Mouse (Mus musculus) T-helper 2 cell (primary cell): ENCODE results near the gene Cxcl9.
"Not testable (repeated sequence)": the region's sequence is repeated elsewhere in the genome, so short reads cannot be mapped to it uniquely, and the experiment has no call there.

Experiments
- in situ Hi-C: fragments of 300-600 bp; cut with MboI, MseI; formaldehyde crosslinking; loops from one replicate; pipeline ENCODE4 v1.15.1; 2025; ENCODE audit warnings: high pct_unique_total_duplicates

The Cxcl9 gene

DNA sequence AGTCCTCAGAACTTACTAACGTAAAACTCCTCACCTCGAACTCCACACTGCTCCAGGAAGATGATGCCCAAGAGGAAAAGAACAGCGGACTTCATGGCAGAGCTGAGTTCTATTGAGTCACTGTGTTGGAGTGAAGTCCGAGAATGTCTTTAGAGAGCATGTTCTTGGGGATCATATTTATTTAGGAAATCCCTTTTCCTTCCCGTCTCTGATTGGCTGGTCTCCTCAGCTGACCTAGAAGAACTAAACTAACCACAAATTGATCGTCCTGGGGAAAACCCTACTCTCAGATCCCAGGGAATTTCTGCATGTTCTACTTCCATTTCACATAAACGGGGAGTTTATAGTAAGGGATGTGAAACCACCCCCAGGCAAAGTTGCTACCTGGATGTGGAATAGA lies at the start of gene Cxcl9:
Gene Cxcl9, minus strand, starts transcription at position 151 of the 400 bp plus-strand sequence.
- in situ Hi-C loops, result no loop called here

DNA sequence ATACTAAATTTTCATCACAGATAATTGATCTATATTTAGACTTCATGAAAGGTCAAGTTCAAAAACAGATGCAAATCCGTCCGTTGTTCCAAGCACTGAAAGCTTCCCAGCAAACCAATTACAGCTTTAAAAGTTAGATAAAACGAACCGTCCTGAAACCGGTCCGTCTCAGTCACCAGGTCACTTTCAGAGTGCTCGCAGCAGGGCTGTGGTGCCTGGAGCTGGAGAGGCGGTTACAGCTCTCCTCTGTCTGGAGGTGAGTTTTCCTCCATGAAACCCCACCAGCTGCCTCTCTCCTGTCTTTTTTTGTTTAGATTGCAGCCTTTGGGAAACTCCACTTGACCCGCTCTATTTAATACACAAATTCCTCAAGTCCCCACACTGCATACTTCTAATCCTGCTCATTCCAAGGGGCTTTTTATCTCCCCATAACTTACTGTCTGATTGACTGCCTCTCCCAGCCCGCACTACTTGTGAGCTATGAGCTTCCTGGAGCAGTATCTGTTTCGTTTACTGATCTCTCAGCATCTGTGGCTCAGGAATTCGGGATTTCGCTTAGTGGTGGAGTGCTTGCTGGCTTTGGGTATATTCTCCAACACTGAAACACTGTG lies 49.0 kb upstream of the Cxcl9 start:
- in situ Hi-C loops, result loop anchor here (5.0 kb wide), 1 partner anchor 65 kb away; the partner anchor contains the start of gene Sdad1

DNA sequence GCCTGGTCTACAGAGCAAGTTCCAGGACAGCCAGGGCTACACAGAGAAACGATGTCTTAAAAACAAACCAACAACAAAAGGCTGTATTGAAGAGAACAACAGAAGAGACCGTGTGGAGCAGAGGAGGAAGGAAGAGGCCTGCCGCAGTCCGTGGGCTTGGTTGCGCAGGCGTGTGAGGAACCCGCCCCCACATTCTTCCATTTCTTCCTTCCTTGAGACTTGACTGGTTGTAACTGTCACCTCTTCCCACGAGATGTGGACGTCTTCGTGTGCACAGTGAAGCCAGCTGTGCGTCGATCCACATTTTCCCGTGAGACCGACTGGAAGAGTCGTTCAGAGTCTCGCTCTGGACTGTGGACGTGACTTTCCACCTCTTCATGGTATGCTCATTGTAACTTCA lies 47.5 kb upstream of the Cxcl9 start:
- in situ Hi-C loops, result loop anchor here (5.0 kb wide), 1 partner anchor 63 kb away; the partner anchor contains the start of gene Sdad1

DNA sequence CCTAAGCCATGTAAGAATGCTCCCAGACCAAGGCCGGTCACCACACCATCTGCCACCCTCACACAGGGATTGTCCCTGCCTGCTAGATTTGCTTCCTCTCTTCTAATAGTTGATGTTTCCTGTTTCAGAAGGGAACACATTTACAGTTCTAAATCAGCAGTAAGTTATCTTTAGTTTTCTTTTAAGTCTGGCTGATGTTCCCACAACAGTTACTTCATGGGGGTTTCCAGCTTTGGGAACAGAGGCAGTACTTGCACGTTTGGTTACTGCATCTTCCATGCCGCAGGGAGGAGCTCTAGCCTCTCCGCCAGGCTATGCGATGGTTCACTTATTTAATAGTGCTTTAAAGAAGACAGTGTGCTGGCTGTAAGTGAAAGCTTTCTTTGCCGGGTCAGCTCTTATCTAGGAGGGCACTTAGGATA lies 46.9 kb upstream of the Cxcl9 start:
- in situ Hi-C loops, result loop anchor here (5.0 kb wide), 1 partner anchor 62 kb away; the partner anchor contains the start of gene Sdad1

DNA sequence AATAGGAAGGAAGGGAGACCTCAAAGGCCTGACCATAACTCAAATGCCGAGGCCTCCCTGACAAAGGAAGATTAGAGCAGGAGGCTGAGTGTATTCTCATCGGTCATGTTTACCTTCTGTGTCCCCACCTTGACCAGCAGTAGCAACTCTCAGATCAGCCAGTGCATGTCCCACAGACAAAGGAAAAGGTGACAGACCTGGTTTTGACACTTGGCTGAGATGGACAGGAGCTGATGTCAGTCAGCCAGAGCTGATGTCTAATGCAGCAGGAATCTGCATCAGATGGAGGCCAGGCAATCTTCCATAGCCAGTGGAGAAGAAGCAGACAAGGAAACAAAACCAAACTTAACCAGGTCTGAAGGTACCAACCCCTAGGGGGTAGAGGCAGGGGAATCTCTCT lies 44.7 kb upstream of the Cxcl9 start:
- in situ Hi-C loops, result no loop called here

DNA sequence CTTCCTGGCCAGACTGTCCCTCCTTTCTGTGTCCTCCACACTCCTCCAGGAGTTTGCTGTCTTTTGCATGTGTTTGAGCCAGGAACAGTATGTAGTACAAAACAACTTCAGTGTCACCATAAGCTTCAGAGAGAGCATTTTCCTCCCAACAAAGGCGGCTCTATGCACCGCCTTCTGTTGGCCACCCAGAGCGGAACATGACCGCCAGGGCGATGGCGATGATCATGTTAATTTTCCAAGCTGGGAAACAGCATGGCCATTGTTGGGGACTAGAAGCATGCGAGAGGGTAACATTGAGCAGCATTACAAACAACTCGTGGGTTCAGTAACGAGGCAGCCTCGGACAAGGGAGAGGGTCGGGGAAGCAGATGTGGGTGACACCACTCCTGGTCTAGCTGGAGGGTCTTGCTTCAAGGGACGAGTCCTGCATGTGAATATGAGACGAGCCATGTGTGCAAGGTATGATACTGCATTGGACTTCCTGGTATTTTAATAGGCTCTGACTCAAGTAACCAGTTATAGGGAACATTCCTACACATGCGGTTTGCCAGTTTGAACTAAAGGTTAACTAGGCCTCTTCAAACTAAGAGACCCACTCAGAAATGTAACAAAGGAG lies 43.6 kb upstream of the Cxcl9 start:
- in situ Hi-C loops, result no loop called here

DNA sequence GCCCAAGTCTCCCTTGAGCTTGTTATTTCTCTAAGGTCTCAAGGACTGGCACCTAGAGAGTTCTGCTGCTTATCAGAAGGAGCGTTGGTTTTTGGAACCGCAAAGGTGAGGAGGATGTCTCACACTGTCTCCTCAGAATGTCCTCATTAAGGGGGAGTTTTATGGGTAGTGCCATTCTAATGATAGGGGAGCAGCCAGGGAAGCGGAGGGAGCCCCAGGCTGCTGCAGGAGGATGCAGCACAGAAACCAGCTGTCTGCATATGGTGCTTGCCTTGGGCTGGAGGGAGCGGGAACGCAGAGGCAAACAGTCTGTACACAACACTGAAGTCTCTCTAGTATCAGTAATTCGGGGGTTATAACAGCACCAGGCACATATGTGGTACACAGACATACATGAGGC lies 43.0 kb upstream of the Cxcl9 start:
- in situ Hi-C loops, result no loop called here

DNA sequence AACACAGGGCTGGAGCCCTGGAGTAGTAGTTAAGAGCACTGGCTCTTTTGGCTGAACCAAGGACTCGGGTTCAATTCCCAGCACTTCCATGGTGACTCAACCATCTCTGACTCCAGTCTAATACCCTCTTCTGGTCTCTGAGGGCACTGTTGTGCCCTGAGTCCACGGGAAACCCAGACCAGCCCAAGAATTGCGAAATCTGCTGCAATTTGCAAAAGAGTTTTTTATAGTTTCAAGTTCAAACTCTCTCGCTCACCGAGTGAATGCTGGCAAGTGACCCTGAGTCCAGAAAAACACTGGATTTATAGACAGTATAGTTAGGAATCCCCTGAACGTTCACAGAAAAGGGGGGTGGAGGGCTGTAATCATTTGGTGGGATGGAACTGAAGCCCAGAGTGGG lies 42.5 kb upstream of the Cxcl9 start:
- in situ Hi-C loops, result no loop called here

DNA sequence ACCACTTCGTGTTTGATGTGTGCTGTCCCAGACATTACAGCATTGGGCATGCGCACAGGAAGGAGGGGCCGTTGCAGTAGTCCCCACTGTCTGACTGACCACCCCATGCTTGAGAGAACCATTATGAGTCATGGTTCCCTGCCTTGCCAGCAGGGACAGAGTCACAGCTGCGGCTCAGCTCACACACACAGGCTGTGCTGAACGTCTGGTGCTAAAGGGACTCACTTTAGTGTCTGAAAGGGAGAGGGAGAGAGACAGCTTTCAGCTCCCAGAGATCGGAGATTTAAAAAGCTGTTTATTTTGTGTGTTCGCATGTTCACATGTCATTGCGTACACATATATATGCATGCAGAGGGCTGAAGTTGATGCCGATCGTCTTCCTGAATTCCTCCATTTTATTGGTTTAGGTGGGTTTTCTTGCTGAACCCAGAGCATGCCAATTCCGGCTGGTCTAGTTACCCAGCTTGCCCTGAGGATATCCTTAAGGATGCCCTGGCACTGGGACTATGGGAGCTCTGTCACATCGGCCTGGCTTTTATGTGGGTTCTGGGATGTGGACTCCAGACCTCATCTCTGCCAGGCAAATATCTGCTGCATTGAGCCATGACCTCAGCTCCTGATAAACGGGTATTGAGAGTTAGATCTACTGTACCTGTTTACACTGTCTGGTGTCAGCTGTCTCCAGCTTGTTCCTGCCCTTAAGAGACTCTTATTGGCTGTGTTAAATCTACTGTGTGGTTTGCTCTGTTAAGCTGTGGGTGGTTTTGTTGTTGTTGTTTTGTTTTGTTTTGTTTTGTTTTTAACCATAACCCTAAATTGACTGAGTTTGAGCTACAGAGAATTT lies 41.5 kb upstream of the Cxcl9 start:
- in situ Hi-C loops, result no loop called here

DNA sequence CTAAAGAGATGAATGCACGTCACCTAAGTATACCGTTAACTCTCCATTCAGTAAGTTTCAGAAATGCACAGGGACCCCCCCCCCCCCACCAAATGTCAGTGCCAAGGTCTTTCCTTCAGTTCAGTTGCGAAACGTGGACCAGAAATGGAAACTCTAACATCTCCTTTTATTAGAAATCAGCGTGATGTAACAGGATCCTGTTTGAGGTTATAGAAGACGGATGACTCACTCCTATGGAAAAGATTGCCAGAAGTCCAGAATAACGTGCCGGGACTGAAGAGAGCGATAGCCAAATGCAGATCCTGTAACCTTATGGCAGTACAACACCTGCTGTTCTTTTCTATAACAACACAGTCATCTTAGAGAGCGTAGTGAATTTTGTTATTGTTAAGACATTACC lies 40.5 kb upstream of the Cxcl9 start:
- in situ Hi-C loops, result no loop called here

DNA sequence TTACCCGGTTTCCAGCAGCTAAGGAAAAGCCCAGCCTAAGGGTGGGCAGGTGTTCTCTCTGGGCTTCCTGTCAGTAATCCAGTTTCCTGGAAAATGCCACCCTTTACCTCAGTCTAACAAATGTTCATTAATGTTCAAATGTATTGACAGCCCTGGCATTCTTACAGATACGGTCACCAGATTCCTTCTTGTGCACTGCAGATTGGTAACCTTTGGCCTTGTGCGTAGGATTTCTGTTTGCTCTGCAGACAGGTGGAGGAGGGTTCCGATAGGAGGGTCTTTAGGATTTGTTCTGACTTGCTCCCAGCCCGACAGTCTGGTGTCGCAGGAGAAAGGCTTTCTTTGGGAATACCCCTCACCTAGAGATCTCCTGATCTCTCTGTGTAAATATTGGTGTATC lies 38.7 kb upstream of the Cxcl9 start:
- in situ Hi-C loops, result no loop called here

DNA sequence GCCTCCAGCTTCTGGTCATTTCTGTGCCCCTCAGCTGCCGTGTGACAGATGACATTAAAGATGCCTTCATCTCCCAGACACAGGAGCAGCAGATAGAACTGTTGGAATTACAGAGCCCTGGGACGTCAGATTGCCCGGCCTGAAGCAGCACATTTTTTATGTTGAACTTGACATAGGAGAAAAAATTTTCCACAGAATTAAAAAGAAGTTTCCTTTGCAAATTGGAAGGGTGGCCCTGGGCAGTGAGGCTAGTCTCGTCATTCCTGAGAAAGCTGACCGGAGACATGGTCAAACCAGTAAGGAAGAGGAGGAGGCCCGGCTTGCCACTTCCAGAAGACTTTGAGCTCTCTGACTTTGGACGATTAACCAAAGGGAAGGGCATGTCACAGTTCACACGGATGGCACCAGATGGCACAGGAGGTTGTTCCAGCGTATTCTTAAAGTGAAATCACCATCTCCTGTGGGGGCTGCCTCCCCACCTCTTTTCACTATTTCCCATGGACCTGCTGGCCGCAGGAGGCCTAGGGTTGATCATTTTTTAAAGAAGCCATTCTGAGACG lies 37.3 kb upstream of the Cxcl9 start:
- in situ Hi-C loops, result no loop called here

DNA sequence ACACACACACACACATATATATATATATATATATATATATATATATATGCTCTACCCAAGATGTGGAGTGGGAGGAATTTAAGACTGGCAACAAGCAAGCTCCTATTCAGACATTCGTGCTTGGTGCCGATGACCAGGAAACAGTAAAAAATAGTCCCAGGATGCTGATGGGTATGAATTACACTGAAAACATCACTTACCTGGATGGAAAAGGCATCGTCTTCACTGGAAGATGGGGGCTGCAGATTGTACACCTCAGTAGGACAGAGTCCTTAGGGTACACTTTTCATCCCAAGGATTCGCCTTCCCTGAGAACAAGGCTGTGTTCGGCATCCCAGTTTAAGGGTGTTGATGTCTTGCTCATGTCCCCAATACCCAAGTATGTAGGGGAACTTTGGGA lies 36.1 kb upstream of the Cxcl9 start:
- in situ Hi-C loops, result no loop called here

DNA sequence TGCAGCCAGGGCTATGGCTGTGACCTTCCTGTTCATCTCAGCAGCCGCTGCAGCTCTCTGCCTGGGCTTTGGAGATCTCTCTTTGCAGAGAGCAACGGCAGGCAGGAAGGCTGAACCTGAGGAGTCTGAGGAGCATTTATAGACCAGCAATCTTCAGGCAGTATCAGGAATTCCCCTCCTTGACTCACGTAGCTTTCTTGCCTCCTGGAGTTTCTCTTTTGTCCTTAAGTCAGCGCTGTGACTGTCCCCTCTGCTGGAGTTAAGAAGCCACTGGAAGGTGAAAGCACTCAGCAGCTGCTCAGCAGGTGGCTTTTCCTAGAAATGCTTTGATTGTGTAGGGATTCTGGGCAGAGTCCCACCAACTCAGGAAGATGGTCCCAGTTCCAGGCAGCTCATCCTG lies 35.3 kb upstream of the Cxcl9 start:
- in situ Hi-C loops, result no loop called here

DNA sequence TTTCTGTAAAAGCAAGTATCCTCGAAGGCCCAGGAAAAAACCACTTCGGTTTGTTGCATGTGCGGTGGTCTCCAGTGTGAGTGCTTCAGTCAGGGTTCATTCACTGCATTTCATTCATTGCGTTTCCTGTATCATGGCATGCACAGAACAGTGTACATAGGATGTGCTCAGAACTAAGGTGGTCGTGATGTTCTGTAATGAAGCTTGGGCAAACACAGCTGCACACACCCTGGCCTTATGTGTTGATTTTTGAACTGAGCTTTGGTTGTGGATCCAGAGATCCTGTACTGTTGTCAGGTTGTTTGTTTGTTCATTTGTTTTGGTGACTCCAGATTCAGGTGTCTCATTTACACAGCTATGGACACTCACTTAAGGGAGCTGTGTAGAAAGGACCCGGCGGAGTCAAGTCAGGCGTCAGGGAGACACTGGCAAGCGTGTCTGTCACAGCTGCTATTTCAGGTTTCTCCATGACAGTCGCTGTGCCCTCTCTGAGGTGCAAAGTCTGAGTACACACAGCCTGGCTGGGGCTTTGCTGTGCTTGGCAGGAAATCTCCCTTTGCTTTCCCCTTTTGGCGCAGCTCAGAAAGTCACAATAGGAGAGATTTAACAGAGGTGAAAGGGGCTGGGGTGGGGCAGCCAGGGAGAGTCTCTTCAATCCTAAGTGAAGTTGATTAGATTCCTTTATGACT lies 31.0 kb upstream of the Cxcl9 start:
- in situ Hi-C loops, result no loop called here

DNA sequence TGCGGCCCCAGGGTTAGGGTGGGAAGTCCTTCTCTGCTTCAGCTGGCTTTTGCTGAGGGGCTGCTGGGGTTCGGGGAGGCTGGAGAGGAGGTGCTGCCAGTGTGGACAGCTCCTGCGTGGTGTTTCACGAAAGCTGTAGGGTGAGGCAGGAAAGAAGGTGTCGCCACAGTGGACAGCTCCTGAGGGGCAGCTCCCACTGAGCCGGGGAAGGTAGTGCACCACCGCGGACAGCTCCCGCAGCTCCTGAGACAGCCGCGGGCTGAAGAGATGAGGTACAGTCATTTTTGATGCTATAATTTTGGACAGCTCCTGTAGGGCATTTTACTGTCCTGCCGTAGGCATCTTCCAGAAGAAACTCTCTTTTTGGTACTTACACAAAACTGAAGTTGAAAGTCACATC lies 30.2 kb upstream of the Cxcl9 start:
- in situ Hi-C loops, result no loop called here

DNA sequence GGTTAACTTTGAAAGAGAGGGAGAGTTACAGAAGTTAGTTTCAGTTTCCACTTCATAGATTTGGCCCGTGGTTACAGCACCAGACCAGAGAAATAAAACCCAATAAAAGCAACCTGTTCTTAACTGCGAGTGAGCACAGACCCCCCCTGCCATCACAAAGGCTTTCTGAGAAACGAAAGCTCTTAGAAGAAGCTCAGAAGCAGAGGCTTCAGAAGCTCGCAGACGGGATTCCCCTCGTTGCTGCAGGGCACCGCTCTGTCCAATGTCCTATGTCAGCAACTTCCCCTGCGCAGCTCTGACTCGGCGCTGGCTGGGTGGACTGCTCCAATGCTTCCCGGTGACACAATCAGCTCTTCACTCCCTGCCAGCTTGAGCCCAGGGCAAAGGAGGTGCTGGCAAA lies 25.6 kb upstream of the Cxcl9 start:
- in situ Hi-C loops, result no loop called here

DNA sequence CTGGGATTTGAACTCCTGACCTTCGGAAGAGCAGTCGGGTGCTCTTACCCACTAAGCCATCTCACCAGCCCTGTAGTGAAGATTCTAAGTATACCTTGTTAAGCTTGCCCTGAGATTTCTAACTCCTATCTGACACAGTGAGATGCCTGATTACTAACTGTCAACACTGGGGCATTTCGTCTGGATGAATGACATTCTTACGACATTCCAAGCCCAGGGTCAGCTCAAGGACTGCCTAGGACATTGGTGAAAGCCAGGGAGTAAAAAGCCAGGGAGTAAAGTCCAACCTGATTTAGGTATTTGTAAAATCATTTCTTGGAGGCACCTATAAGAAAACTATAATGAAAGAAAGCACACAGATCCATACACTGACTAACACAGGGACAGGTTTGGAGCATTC lies 24.8 kb upstream of the Cxcl9 start:
- in situ Hi-C loops, result not testable (repeated sequence)

DNA sequence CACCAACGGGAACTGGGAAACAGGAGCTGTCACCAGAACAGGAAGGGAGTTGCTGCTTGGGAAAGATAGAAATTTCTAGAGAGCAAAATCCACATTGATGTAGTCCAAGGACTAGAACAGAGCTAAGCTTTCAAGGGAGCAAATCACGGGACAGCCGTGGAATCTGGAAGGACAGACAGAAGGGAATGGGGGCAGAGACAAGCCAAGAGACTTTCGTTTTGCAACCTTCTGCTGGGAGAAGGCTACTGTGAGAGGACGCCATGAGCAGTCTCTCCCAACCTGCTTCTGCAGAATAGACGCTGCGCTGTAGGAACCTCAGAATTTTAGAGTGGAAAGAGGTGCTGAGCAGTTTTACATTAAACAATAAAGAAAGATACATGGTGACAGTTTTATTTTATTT lies 21.9 kb upstream of the Cxcl9 start:
- in situ Hi-C loops, result no loop called here

DNA sequence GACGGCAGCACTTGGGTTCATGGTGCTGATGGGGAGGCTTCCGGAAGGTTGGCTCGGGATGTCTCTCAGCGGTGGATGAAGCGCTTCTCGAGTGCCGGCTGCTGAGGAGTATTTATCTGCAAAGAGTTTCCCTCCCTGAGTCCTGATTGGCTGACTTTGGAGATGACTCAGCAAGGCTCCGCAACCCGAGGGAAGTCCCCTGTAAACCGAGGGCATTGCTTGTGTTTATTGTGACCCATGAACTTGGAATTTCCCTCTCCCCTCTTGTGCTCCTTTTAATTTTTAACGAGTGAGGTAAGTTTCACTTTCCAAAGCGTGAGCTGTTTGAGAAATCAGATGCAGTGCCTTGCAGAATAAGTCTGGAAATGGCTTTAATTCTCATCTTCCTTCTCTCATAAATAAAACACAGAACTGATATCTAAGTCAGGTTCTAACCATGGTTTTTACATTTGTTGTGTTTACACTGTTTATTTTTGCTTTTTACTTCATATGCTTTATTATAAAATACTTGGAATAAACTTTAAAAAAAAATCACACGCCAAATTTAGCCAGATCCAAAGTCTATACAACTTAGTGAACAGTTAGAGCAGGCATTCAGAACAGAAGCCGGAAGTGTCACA lies 21.0 kb upstream of the Cxcl9 start, which contains the start of gene Cxcl10:
Gene Cxcl10, minus strand, starts transcription at position 96 of the 620 bp plus-strand sequence.
- in situ Hi-C loops, result no loop called here

DNA sequence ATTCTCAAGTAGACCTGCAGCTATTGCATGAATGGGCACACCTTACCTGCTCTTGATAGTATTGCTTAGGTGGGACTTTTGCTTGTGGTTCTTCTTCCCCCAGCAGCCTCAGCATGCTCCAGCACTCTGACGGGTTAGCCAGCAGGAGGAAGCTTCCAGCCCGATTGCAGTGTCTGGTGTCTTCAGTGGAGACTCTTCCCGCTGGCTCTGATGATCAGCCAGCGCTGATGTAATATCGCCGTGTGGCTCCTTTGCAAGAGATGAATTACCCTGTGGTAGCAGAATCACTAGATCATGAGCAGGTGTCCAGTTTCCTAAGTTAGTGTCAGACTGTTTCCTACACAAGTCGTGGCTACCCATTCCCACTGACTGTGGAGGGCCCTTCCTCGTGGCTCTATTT lies 17.1 kb upstream of the Cxcl9 start:
- in situ Hi-C loops, result no loop called here
